Mouse (Mus musculus) heart, embryonic 11.5 days (tissue): ENCODE data around the gene Chic2. TPM values are rescaled to one million over a fixed set of nuclear protein-coding genes. Genes with fewer than 3 reads are reported as not detected.

Experiments used
- ATAC-seq: fragments of 200-750 bp; cut with Nextera tagmentation; replicated peaks from 2 replicates; pipeline ENCODE4 v1.8.0; 2017; ENCODE audit warnings: moderate library complexity; ENCODE audit not compliant: insufficient number of reproducible peaks, low FRiP score, low TSS enrichment
- H3K27ac ChIP-seq: fragments of 300-500 bp; sonication (generic); 2 replicates; pipeline ENCODE4 v1.5.1; 2014; ENCODE audit warnings: mild to moderate bottlenecking, low read depth, low read length
- H3K27me3 ChIP-seq: fragments of 300-500 bp; sonication (generic); 2 replicates; pipeline ENCODE4 v1.6.1; 2014; ENCODE audit warnings: mild to moderate bottlenecking, low read length, mixed read lengths; ENCODE audit not compliant: control insufficient read depth, insufficient read depth
- H3K36me3 ChIP-seq: fragments of 300-500 bp; sonication (generic); 2 replicates; pipeline ENCODE4 v1.6.1; 2014; ENCODE audit warnings: mild to moderate bottlenecking, low read length, moderate library complexity, mixed read lengths; ENCODE audit not compliant: control insufficient read depth, insufficient read depth
- H3K4me1 ChIP-seq: fragments of 300-500 bp; sonication (generic); 2 replicates; pipeline ENCODE4 v1.6.1; 2014; ENCODE audit warnings: low read length; ENCODE audit not compliant: control insufficient read depth, insufficient read depth
- H3K4me2 ChIP-seq: fragments of 300-500 bp; sonication (generic); 2 replicates; pipeline ENCODE4 v1.6.1; 2014; ENCODE audit warnings: mild to moderate bottlenecking, moderate library complexity
- H3K4me3 ChIP-seq: fragments of 300-500 bp; sonication (generic); 2 replicates; pipeline ENCODE4 v1.5.1; 2014; ENCODE audit warnings: low read depth, low read length
- H3K9ac ChIP-seq: fragments of 300-500 bp; sonication (generic); 2 replicates; pipeline ENCODE4 v1.6.1; 2014; ENCODE audit warnings: mild to moderate bottlenecking, low read depth, low read length, moderate library complexity
- H3K9me3 ChIP-seq: fragments of 300-500 bp; sonication (generic); replicated peaks from 2 replicates; pipeline ENCODE4 v1.6.1; 2016; ENCODE audit warnings: low read length; ENCODE audit not compliant: control insufficient read depth
- WGBS: fragments of 180-500 bp; shearing (Covaris S2); extraction: QIAGEN DNeasy Blood & Tissue Kit; methylation state at CpG from one replicate; pipeline ENCODE4 v1.1.7; 2014; ENCODE audit not compliant: insufficient replicate concordance; 5-methylcytosine and 5-hydroxymethylcytosine counted together
- polyA plus RNA-seq: library from polyadenylated mRNA; unstranded; fragments of >200 nt; fragmentation: Nextera tagmentation; extraction: Ambion mirVana; gene quantifications from 2 replicates; pipeline ENCODE4 v1.2.1, GENCODE M21; 2014

Chic2 gene
- polyA plus RNA-seq, 1 experiment from 2014 or later = 28.7 TPM

DNA sequence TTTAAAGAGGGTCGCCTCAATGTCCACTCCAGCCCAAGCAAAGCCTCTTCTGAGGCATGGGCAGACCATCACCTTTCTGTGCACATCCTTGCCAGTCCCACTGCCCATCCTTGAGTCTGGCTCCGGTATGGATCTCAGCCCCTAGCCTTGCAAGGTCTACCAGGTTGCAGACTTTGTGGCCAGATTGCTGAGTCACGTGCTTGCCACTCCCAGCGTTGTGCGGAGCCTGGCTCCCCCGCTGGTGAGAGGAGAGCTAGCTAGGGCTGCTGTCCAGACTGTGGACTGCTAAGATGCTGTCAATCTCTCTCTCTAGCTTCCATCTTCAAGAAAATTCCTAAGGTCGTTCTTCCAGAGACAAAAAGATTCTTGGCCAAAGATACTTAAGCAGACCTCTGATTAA lies 35.0 kb upstream of the Chic2 start:
- Histone ChIP-seq H3K36me3 (no peaks in the 10 kb centered on the region), H3K4me1 (peaks cover 10% of the 10 kb centered on the region), H3K27ac (no peak overlapping the region), H3K9ac (no peak overlapping the region), H3K27me3 (peaks cover 93% of the 10 kb centered on the region), H3K9me3 (no peaks in the 10 kb centered on the region), H3K4me3 (no peak overlapping the region), H3K4me2 (no peak overlapping the region)
- ATAC-seq = no peak
- under 1% methylated on average over 7 of the region's 7 CpGs for WGBS

DNA sequence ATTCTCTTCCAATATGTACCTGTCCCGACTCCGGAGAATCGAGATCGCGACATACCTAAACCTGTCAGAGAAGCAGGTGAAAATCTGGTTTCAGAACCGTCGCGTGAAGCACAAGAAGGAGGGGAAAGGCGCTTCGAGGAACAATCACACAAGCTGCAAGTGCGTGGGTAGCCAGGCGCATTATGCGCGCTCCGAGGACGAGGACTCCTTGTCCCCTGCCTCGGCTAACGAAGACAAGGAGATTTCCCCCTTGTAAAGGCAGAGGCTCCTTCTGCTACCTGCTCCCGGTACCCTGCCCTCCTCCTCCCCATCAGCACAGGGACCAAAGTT lies 32.4 kb upstream of the Chic2 start:
- Histone ChIP-seq H3K36me3 (no peaks in the 10 kb centered on the region), H3K27ac (no peak overlapping the region), H3K9ac (no peak overlapping the region), H3K4me3 (no peak overlapping the region), H3K4me1 (peaks cover 10% of the 10 kb centered on the region), H3K4me2 (no peak overlapping the region), H3K9me3 (no peaks in the 10 kb centered on the region), H3K27me3 (peaks cover 96% of the 10 kb centered on the region)
- under 1% methylated on average over 19 of the region's 19 CpGs for WGBS
- no peak for ATAC-seq

- Histone ChIP-seq H3K4me3 (peak overlapping the region; percentile 10; the same call in 1 of the 2 replicates), H3K9ac (no peak overlapping the region), H3K4me2 (peak overlapping the region; percentile 55), H3K36me3 (no peaks in the 10 kb centered on the region), H3K27me3 (peaks cover 98% of the 10 kb centered on the region), H3K4me1 (peaks cover 10% of the 10 kb centered on the region), H3K9me3 (no peaks in the 10 kb centered on the region), H3K27ac (no peak overlapping the region)
- WGBS = 3% methylated on average over 17 of the region's 17 CpGs
- ATAC-seq = no peak
Observed at GRCm38 (mm10) chr5:75076326-75077050, 31.9 kb upstream of the Chic2 start.

DNA sequence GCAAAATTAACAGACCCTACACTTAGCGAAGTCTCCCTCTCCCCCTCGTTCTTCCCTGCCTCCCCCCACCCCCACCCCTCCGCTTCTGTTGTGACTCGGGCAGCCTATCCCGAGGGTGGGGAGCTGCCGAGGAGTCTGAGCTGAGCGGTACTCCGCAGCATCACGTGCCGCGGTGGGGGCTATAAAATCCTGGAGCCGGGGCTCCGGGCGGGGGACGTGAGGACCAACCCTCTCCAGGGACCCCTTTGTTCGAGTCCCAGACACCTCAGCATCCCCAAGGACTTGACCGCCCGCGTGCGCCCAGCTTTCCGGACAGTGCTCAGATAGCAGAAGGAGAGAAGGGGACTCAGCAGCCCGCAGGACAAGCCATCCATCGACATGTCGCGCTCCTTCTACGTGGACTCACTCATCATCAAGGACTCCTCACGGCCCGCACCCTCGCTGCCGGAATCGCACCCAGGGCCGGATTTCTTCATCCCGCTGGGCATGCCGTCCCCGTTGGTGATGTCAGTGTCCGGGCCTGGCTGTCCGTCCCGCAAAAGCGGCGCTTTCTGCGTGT lies 30.9 kb upstream of the Chic2 start, which contains the start of gene Gsx2:
Gene Gsx2 (plus strand): TSS at position 219 of the 559 bp plus-strand sequence.
- WGBS = under 1% methylated on average over 41 of the region's 41 CpGs
- Histone ChIP-seq H3K27me3 (peaks cover 98% of the 10 kb centered on the region), H3K4me2 (peak within 1 kb of the TSS; percentile 55), H3K9me3 (no peaks in the 10 kb centered on the region), H3K4me1 (peaks cover 12% of the 10 kb centered on the region), H3K9ac (no peak within 1 kb of the TSS), H3K4me3 (peak within 1 kb of the TSS; percentile 10; the same call in 1 of the 2 replicates), H3K36me3 (no peaks in the 10 kb centered on the region), H3K27ac (no peak within 1 kb of the TSS)
- ATAC-seq = no peak

DNA sequence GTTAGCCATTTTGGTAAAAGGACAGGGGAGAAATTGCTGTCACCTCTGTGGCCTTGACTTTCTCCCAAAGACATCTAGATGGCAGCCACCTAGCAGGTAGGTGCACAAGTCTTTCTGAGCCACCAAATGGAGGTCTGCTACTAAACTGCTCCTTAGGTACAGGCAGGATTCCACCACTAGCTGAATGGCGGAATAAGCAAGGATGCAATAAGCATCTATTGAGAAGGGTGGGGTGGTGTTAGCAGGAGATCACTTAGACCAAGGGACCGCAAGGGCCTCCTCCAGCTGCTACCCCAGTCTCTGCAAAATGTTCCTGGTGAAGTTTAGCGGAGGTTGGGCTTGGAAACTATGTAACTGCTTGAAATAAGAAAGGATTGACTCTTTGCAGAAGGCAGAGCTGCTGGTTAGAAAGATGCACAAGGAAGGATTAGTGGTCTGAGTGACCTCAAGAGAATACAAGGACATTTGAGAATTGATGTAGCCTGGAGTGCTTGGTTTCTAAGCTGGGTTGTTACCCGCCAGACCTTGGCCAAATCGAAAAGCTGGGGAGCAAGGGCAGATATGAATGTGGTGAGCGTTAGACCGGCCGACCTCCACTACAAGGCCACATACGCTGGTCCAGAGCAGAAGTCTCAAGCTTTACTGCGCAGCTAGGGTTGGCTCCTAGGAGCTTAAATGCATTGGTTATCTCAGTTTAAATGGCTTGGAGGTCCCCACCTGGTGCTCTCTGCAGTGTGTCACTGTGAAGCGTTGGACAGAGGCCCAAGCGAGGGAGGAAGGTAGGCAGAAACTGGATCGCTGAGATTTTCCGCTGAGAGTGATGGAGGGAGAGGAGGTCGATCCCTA lies 30.2 kb upstream of the Chic2 start:
- Histone ChIP-seq H3K36me3 (no peaks in the 10 kb centered on the region), H3K9ac (no peak overlapping the region), H3K4me1 (peaks cover 14% of the 10 kb centered on the region), H3K9me3 (no peaks in the 10 kb centered on the region), H3K4me2 (no peak overlapping the region), H3K27ac (no peak overlapping the region), H3K27me3 (peaks cover 97% of the 10 kb centered on the region), H3K4me3 (no peak overlapping the region)
- ATAC-seq = no peak
- 4% methylated on average over 15 of the region's 15 CpGs for WGBS

DNA sequence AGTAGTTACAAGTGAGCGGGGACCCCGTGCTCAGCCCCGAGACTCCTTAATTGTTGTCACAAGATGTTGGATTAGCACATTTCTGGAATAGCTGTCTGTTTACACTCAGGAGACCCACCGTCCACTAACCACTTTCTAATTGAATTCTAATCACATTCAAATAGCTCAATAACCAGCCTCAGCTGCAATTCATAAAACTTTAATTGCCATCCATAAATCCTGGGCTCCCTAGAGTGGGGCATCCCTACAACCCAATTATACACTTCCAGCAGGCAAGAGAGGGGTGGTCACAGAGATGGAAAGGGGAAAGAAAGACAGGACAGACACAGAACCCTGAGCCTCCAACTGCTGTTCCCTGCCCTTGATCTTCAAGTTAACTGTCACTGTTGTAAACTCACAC lies 29.6 kb upstream of the Chic2 start:
- Histone ChIP-seq H3K36me3 (no peaks in the 10 kb centered on the region), H3K27ac (no peak overlapping the region), H3K4me3 (no peak overlapping the region), H3K4me2 (no peak overlapping the region), H3K4me1 (peaks cover 14% of the 10 kb centered on the region), H3K9ac (no peak overlapping the region), H3K9me3 (no peaks in the 10 kb centered on the region), H3K27me3 (peaks cover 97% of the 10 kb centered on the region)
- 8% methylated on average over 4 of the region's 4 CpGs for WGBS
- ATAC-seq = no peak

GRCm38 (mm10) chr5:75073684-75074083 lies 29.1 kb upstream of the Chic2 start:
- Histone ChIP-seq H3K4me2 (no peak overlapping the region), H3K27me3 (peaks cover 97% of the 10 kb centered on the region), H3K27ac (no peak overlapping the region), H3K36me3 (no peaks in the 10 kb centered on the region), H3K4me3 (no peak overlapping the region), H3K4me1 (peaks cover 14% of the 10 kb centered on the region), H3K9me3 (no peaks in the 10 kb centered on the region), H3K9ac (no peak overlapping the region)
- ATAC-seq = no peak
- 16% methylated on average over 3 of the region's 3 CpGs for WGBS

DNA sequence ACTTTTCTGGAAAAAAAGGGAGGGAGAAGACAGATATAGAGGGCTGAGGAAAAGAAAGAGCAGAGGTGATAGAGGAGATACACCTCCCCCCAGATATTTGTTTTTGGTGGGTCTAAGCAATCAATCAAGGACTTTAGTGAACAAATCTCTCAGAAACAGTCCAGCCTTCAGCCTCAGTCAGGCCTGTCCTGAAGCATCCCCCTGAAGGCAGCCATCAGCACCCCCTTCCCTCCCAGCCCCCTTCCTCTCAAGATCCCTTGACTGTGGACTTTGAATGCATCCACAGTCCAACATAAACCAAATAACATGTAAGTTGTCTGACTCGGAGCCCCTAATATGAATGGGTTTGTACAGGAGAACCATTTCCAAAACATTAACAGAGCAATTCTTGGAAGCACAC lies 28.6 kb upstream of the Chic2 start:
- Histone ChIP-seq H3K36me3 (no peaks in the 10 kb centered on the region), H3K9me3 (no peaks in the 10 kb centered on the region), H3K27me3 (peaks cover 97% of the 10 kb centered on the region), H3K27ac (no peak overlapping the region), H3K4me3 (no peak overlapping the region), H3K9ac (no peak overlapping the region), H3K4me1 (peaks cover 14% of the 10 kb centered on the region), H3K4me2 (no peak overlapping the region)
- ATAC-seq = no peak
- 32% methylated on average over 1 of the region's 1 CpGs for WGBS
